12 mouse cellular contexts compared by ENCODE assay signal in the genomic region with DNA sequence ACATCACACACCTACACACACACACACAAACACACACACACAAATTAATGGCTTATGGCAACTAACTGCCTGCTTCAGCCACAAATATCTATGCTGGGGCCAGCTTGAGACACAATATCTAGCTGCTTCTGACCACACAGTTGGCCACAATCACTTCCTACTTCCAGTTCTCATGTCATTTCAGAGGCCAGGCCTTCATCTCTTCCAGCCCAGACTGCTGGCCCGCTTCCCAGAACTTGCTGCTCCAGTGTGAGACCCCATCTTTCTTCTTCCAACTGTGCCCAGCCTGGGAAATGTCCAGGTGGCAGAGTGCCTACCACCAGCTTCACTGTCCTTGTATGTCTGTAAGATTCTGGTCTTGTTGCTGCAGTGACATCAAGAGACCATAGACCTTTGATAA. TPM values are rescaled to one million over a fixed set of nuclear protein-coding genes. Genes with fewer than 3 reads are reported as not detected.
DNase-seq lines count a peak whose midpoint lies in the region; TF ChIP-seq lines count a peak whose summit lies in the region.
"Had no signal": no experiment of that assay in that cellular context is flagged by ENCODE, and none has a peak within 500 bp of the region (broad histone marks: within the 10 kb centered on the region; RNA-seq: fewer than 3 reads in every experiment).

No protein-coding gene starts in this region.

- H3K27ac ChIP-seq in limb, embryonic 10.5 days = no peak overlapping the region
- H3K27ac ChIP-seq: forebrain, embryonic 13.5 days; liver, embryonic 13.5 days; midbrain, embryonic 12.5 days had no signal

- H3K4me3 ChIP-seq in limb, embryonic 10.5 days = no peak overlapping the region
- H3K4me3 ChIP-seq: forebrain, embryonic 13.5 days; liver, embryonic 13.5 days; midbrain, embryonic 12.5 days had no signal

- DNase-seq in frontal cortex, postnatal 10 days (ENCODE audit: low spot score in 2 of 2) = peak; percentile 43 to 49
- DNase-seq in frontal cortex, postnatal 25 days (ENCODE audit: low spot score in 2 of 2) = no peak
- DNase-seq in left cerebral cortex, postnatal 4 days = peak; percentile 97
- DNase-seq in left cerebral cortex, postnatal 36 days (ENCODE audit: low spot score in 2 of 2) = no peak
- peak; percentile 74 for DNase-seq in brain, embryonic 14.5 days (ENCODE audit: low read depth)
- DNase-seq in heart, postnatal 4 days = peak; percentile 91
- DNase-seq in limb, embryonic 10.5 days (ENCODE audit: low spot score) = no peak
- DNase-seq in spleen, adult 18-20 months = no peak
- DNase-seq: kidney, postnatal 14 days; liver, embryonic 13.5 days had no signal

- no peaks in the 10 kb centered on the region for H3K9me3 ChIP-seq in limb, embryonic 10.5 days (replicated peaks)
- H3K9me3 ChIP-seq: forebrain, embryonic 13.5 days; liver, embryonic 13.5 days; midbrain, embryonic 12.5 days had no signal

- no peaks in the 10 kb centered on the region for H3K27me3 ChIP-seq in limb, embryonic 10.5 days (ENCODE audit: low read depth, poor library complexity, severe bottlenecking)
- H3K27me3 ChIP-seq: forebrain, embryonic 13.5 days; liver, embryonic 13.5 days had no signal

- WGBS in limb, embryonic 10.5 days = 81% methylated on average over 1 of the region's 1 CpGs

- TF ChIP-seq POLR2A in brain, embryonic 14.5 days (IDR thresholded peaks at IDR 0.05; ENCODE audit: borderline replicate concordance, extremely low read depth, insufficient read depth, insufficient read length, poor library complexity, severe bottlenecking) = no peak

- intact Hi-C loops in left cerebral cortex, postnatal 4 days (cut with DNase I) = no loop called here
- intact Hi-C loops in left cerebral cortex, postnatal 36 days (cut with DNase I) = no loop called here

- H3K36me3 ChIP-seq in limb, embryonic 10.5 days = no peaks in the 10 kb centered on the region
- H3K36me3 ChIP-seq: midbrain, embryonic 12.5 days had no signal

- TF ChIP-seq CTCF in brain, embryonic 14.5 days (IDR thresholded peaks at IDR 0.05; ENCODE audit: borderline replicate concordance, extremely low read depth, insufficient read depth, insufficient read length) = no peak

- H3K4me1 ChIP-seq in limb, embryonic 10.5 days = peaks cover 5% of the 10 kb centered on the region; the same call in 1 of the 2 replicates
- H3K4me1 ChIP-seq: forebrain, embryonic 13.5 days; liver, embryonic 13.5 days; midbrain, embryonic 12.5 days had no signal

RNA-seq across cellular contexts. Expression of a gene that starts 18.7 kb away (rescaled TPM):
- 10 to 100 TPM; 19.9 to 22.6 TPM for total RNA-seq in left cerebral cortex, postnatal 4 days (2021)
- 10 to 100 TPM; 21.3 TPM for total RNA-seq in left cerebral cortex, postnatal 36 days (2021)
- 14.3 and 23.7 TPM in 2 replicates for polyA plus RNA-seq in brain, embryonic 14.5 days (2012; rRNA removed)
- 10 to 100 TPM; 37.9 to 45.1 TPM for total RNA-seq in heart, postnatal 4 days (2021)
- polyA plus RNA-seq in limb, embryonic 10.5 days (2016; fragmentation: Nextera tagmentation; extraction: Ambion mirVana) = 35.2 and 35.6 TPM in 2 replicates

RNA-seq across cellular contexts. Expression of a gene that starts 28.7 kb away (rescaled TPM):
- under 1 TPM; 0.36 to 0.46 TPM for total RNA-seq in left cerebral cortex, postnatal 4 days (2021)
- total RNA-seq in left cerebral cortex, postnatal 36 days (2021) = 1 to 10 TPM in 1 of 2 experiments, under 1 TPM in 1; 0.77 to 1.2 TPM
- polyA plus RNA-seq in brain, embryonic 14.5 days (2012; rRNA removed) = 0.06 and 0.14 TPM in 2 replicates
- 1 to 10 TPM; 2.5 to 2.8 TPM for total RNA-seq in heart, postnatal 4 days (2021)
- 0.03 and 0.05 TPM in 2 replicates for polyA plus RNA-seq in limb, embryonic 10.5 days (2016; fragmentation: Nextera tagmentation; extraction: Ambion mirVana)
- polyA plus RNA-seq: forebrain, embryonic 13.5 days had no signal

RNA-seq across cellular contexts. Expression of a gene that starts 39.3 kb away (rescaled TPM):
- total RNA-seq in left cerebral cortex, postnatal 4 days (2021) = 1 to 10 TPM; 2.3 to 3.5 TPM
- total RNA-seq in left cerebral cortex, postnatal 36 days (2021) = 1 to 10 TPM; 5.1 to 6.9 TPM
- polyA plus RNA-seq in brain, embryonic 14.5 days (2012; rRNA removed) = 3.0 and 3.3 TPM in 2 replicates
- total RNA-seq in heart, postnatal 4 days (2021) = 1 to 10 TPM; 5.2 to 5.3 TPM
- polyA plus RNA-seq in limb, embryonic 10.5 days (2016; fragmentation: Nextera tagmentation; extraction: Ambion mirVana) = 2.8 and 3.9 TPM in 2 replicates

RNA-seq across cellular contexts. Expression of a gene that starts 58.0 kb away (rescaled TPM):
- total RNA-seq in left cerebral cortex, postnatal 4 days (2021) = 1 to 10 TPM; 1.0 to 1.8 TPM
- total RNA-seq in left cerebral cortex, postnatal 36 days (2021) = 1 to 10 TPM; 4.6 to 4.9 TPM
- polyA plus RNA-seq in brain, embryonic 14.5 days (2012; rRNA removed) = 0.14 and 0.46 TPM in 2 replicates
- 10 to 100 TPM; 24.0 to 29.6 TPM for total RNA-seq in heart, postnatal 4 days (2021)
- 0.16 and 0.45 TPM in 2 replicates for polyA plus RNA-seq in limb, embryonic 10.5 days (2016; fragmentation: Nextera tagmentation; extraction: Ambion mirVana)

Comparison
In these comparisons a context has a peak if more than half of its experiments do, and no peak if none do; other contexts are left out.
1. DNase-seq: peak in frontal cortex, postnatal 10 days (2 of 2), left cerebral cortex, postnatal 4 days (single experiment), brain, embryonic 14.5 days (single experiment) and heart, postnatal 4 days (single experiment); none in frontal cortex, postnatal 25 days (0 of 2), left cerebral cortex, postnatal 36 days (0 of 2), limb, embryonic 10.5 days (single experiment) and spleen, adult 18-20 months (0 of 2).